Mouse (Mus musculus): Measurements from ENCODE around the gene Cpa2. TPM values are rescaled to one million over a fixed set of nuclear protein-coding genes. Genes with fewer than 3 reads are reported as not detected.
A peak's percentile ranks its signal among the peaks of the same experiment; 100 is the strongest.

The Cpa2 gene
- polyA plus RNA-seq, 1 experiment from 2014 or later: 5.8 TPM

DNA sequence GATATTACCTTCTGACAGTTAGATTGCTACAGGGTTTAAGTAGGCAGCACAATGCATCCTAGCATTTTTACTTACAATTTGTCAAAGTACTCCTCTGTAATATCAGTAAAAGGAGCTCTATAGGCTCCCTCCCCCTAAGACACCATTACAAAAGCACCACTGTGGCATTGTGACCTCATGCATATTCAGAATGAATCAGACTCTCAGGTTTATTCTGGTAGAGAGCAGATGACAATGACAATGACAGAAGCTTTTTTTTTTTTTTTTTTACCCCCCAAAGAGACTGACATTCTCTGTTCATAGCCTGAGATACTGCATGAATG lies 9.8 kb downstream of the Cpa2 start:
- ATAC-seq (ENCODE audit: low FRiP score, low read depth): peak; percentile 39
- H3K9ac ChIP-seq (replicated peaks): no peak overlapping the region
- H3K4me1 ChIP-seq: peaks cover 54% of the 10 kb centered on the region
- H3K36me3 ChIP-seq: no peaks in the 10 kb centered on the region
- H3K9me3 ChIP-seq: 0 out of 2 replicates have a peak, but pooled peaks cover 3% of the 10 kb centered on the region
- no peak overlapping the region for H3K4me2 ChIP-seq (replicated peaks)
- H3K27ac ChIP-seq (replicated peaks): peak overlapping the region; percentile 89
- no peaks in the 10 kb centered on the region for H3K27me3 ChIP-seq
- no peak overlapping the region for H3K4me3 ChIP-seq

DNA sequence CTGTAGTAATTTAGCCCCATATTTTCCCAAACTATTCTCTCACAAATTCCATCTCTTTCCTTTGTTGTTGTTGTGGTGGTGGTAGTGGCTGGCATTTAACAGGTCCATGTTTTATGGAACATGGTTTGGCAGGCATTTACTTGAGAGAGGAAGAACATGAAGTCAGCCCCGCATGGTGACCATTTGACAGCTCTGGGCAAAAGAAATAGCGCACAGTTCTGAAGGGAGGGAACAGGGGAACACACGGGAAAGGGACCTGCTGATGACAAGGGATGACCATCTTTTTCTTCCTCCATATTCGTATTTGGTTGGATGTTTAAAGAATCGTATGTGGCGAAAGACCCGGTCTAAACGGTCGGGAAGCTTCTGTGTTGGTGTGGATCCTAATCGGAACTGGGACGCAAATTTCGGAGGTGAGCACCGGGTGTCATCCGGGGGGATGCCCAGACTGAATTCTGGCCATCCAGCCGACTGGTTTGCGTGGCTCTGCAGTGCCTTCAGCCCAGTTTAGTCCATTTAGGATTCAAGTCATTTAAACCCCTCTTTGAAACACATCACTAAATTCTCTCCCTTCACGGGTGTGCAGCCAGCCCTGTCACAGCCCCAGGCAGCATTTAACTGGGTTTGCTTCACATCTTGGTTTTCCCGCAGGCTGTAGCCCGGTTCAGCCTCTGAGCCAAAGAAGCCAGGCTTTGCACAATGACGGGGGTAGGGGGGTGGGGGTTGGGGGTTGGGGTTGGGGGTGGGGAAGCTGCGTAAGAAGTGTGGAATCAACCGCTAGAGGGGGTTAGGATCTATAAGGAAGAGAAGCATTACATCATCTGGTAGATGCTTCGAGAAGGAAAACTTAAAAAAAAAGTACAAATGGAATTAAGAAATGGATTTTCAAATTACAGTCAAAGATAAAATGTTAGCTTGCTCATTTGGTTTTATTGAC lies 10.5 kb downstream of the Cpa2 start:
- H3K36me3 ChIP-seq: no peaks in the 10 kb centered on the region
- ATAC-seq (ENCODE audit: low FRiP score, low read depth): peak; percentile 65; the same call in 1 of the 2 replicates
- WGBS: 14% methylated on average over 23 of the region's 23 CpGs
- no peaks in the 10 kb centered on the region for H3K27me3 ChIP-seq
- H3K9ac ChIP-seq (replicated peaks): peak overlapping the region; percentile 44; the same call in 1 of the 2 replicates
- 0 out of 2 replicates have a peak, but pooled peaks cover 3% of the 10 kb centered on the region for H3K9me3 ChIP-seq
- peak overlapping the region; percentile 46 for H3K4me2 ChIP-seq (replicated peaks)
- H3K4me3 ChIP-seq: peak overlapping the region; percentile 16
- H3K4me1 ChIP-seq: peaks cover 47% of the 10 kb centered on the region
- peak overlapping the region; percentile 89 for H3K27ac ChIP-seq (replicated peaks)

DNA sequence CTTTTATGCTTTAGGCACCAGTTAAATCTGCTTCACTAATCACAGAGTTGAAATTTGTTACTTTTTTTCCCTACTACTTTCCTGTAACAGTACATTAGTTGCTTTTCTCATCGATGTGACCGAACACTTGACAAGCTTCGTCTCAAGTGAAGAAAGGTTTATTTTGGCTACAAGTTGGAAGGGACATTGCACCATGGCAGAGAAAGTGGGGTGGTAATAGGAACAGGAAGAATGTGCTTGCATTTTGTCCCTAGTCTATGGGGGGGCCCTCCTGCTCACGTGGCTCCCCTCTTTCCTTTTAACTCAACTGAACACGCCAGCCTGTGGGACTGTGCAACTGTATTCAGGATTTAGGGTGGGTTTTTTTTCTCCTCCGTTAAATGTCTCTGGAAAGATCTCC lies 11.2 kb downstream of the Cpa2 start:
- H3K4me2 ChIP-seq (replicated peaks): no peak overlapping the region
- H3K36me3 ChIP-seq: no peaks in the 10 kb centered on the region
- H3K9ac ChIP-seq (replicated peaks): no peak overlapping the region
- H3K27me3 ChIP-seq: no peaks in the 10 kb centered on the region
- 0 out of 2 replicates have a peak, but pooled peaks cover 3% of the 10 kb centered on the region for H3K9me3 ChIP-seq
- H3K4me1 ChIP-seq: peaks cover 41% of the 10 kb centered on the region
- 55% methylated on average over 6 of the region's 6 CpGs for WGBS
- H3K27ac ChIP-seq (replicated peaks): peak overlapping the region; percentile 89; the same call in 1 of the 2 replicates
- no peak for ATAC-seq (ENCODE audit: low FRiP score, low read depth)
- no peak overlapping the region for H3K4me3 ChIP-seq

DNA sequence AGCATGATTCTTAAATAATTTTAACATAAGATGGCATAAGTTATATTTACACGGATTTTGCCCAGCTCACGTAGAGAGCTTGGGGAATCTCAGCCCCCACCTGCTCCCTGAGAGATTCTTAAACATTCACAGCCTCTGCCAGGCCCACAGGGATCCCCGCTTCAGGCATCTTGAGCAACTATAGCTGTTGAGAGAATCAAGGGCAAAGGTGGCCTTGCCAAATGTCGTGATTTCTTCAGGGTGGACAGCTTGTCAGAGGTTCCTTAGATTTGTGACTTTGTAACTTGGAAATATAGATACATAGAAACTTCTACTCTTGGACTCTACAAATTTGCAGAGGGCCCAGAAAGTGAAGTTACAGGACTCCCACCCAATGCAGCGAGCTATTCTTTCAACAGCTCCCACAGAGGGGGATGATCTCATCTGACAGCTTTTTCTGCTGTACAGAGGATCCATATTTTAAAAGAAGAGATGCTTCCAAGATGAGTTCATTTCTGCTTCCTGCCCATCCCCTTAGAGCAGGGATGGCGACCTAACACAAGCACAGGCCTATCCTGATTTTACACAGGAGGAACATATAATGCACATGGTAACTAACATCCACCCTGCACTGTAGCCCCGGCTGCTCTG lies 12.1 kb downstream of the Cpa2 start:
- Histone ChIP-seq H3K4me3 (no peak overlapping the region), H3K27me3 (no peaks in the 10 kb centered on the region), H3K27ac (replicated peaks) (no peak overlapping the region; the same call in 1 of the 2 replicates), H3K9ac (replicated peaks) (no peak overlapping the region), H3K36me3 (no peaks in the 10 kb centered on the region), H3K4me2 (replicated peaks) (no peak overlapping the region), H3K4me1 (peaks cover 34% of the 10 kb centered on the region), H3K9me3 (0 out of 2 replicates have a peak, but pooled peaks cover 3% of the 10 kb centered on the region)
- no peak for ATAC-seq (ENCODE audit: low FRiP score, low read depth)
- WGBS: 73% methylated on average over 7 of the region's 7 CpGs

DNA sequence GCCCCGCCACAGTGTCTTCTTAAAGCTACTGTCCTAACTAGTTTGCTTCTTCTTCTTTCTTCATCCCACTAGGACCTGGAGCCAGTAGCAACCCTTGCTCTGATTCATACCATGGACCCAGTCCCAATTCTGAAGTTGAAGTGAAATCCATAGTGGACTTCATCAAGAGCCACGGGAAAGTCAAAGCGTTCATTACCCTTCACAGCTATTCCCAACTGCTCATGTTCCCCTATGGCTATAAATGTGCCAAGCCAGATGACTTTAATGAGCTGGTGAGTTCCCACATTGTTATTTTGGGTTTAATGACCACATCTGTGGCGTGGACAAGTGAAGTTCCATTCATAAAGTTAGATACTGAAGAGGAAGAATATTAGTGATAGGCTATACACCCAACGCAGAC lies 12.7 kb downstream of the Cpa2 start:
- no peak overlapping the region for H3K27ac ChIP-seq (replicated peaks)
- WGBS: 91% methylated on average over 5 of the region's 5 CpGs
- H3K4me3 ChIP-seq: no peak overlapping the region
- no peaks in the 10 kb centered on the region for H3K27me3 ChIP-seq
- no peaks in the 10 kb centered on the region for H3K36me3 ChIP-seq
- H3K4me1 ChIP-seq: peaks cover 29% of the 10 kb centered on the region
- no peak overlapping the region for H3K4me2 ChIP-seq (replicated peaks)
- no peak overlapping the region for H3K9ac ChIP-seq (replicated peaks)
- H3K9me3 ChIP-seq: 0 out of 2 replicates have a peak, but pooled peaks cover 3% of the 10 kb centered on the region
- no peak for ATAC-seq (ENCODE audit: low FRiP score, low read depth)

DNA sequence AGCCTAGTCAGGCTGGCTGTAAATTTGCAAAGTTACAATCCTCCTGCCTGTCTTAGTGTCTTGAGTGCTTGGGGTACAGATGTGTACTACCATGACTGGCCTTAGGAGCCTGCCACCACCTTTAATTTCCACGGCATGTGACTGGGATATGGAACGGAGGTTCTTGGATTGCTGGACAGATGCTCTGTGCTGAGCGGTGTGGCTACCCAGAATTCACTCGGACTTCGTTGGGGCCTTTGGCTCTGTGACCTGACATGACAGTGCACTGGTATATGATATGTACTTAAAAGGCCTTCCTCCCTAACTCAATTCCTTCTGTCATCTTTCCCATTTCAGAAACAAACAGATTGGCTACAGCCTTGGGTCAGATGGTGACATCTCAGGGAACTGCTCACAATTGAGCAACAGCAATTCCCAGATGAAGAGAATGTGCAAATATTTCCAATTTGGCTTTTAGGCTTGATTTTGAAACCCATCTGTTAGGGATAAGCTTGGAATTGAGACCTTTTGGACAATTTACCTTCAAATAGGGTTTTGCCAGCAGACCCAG lies 13.3 kb downstream of the Cpa2 start:
- Histone ChIP-seq H3K4me1 (peaks cover 23% of the 10 kb centered on the region), H3K4me3 (no peak overlapping the region), H3K4me2 (replicated peaks) (no peak overlapping the region), H3K9ac (replicated peaks) (no peak overlapping the region), H3K27ac (replicated peaks) (no peak overlapping the region), H3K36me3 (no peaks in the 10 kb centered on the region), H3K9me3 (0 out of 2 replicates have a peak, but pooled peaks cover 3% of the 10 kb centered on the region), H3K27me3 (no peaks in the 10 kb centered on the region)
- WGBS: 93% methylated on average over 5 of the region's 5 CpGs
- ATAC-seq (ENCODE audit: low FRiP score, low read depth): no peak

DNA sequence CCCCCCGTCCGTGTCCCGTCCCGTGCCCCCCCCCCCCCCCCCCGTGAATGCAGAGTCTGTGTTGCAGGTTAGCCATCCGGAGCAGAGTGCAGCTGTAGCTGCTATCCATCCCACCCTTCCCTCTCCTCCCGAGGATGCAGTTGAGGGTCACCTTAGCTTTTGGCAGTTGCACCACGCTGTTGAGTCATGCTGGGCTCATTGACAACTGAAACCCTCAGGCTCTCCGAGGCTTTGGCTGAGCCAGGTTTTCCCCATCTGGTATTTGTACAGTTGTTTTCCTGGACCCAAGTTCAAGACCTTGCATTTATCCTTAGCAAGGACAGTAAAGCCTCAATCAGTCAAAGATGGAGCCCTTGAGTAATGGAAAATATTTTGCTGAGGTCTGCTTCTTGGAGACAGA lies 14.7 kb downstream of the Cpa2 start:
- H3K27ac ChIP-seq (replicated peaks): no peak overlapping the region
- 27% methylated on average over 3 of the region's 9 CpGs for WGBS
- no peak overlapping the region for H3K4me3 ChIP-seq
- H3K9ac ChIP-seq (replicated peaks): no peak overlapping the region
- no peak overlapping the region for H3K4me2 ChIP-seq (replicated peaks)
- H3K27me3 ChIP-seq: no peaks in the 10 kb centered on the region
- H3K9me3 ChIP-seq: no peaks in the 10 kb centered on the region
- H3K36me3 ChIP-seq: no peaks in the 10 kb centered on the region
- H3K4me1 ChIP-seq: peaks cover 18% of the 10 kb centered on the region
- ATAC-seq (ENCODE audit: low FRiP score, low read depth): no peak

DNA sequence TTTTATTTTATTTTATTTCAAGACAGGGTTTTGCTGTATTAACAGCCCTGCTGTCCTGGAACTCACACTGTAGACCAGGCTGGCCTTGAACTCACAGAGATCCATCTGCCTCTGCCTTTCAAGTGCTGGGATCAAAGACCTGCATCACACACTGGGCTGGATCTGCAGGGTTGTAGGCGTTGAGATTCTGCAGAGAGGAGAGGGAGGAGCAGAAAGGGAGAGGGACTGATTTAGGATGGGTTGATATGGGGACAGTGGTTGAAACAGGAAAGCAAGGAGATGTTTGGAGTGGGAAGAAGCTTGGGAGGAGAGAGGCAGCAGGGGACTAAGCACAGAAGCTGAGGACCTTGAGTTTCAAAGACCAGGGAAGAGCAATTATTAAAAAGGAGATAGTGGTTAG lies 18.3 kb downstream of the Cpa2 start:
- no peaks in the 10 kb centered on the region for H3K36me3 ChIP-seq
- H3K27me3 ChIP-seq: no peaks in the 10 kb centered on the region
- no peaks in the 10 kb centered on the region for H3K9me3 ChIP-seq
- H3K4me3 ChIP-seq: no peak overlapping the region
- H3K4me2 ChIP-seq (replicated peaks): no peak overlapping the region
- no peak overlapping the region for H3K9ac ChIP-seq (replicated peaks)
- no peak for ATAC-seq (ENCODE audit: low FRiP score, low read depth)
- 52% methylated on average over 1 of the region's 1 CpGs for WGBS
- no peak overlapping the region for H3K27ac ChIP-seq (replicated peaks)
- H3K4me1 ChIP-seq: no peaks in the 10 kb centered on the region

DNA sequence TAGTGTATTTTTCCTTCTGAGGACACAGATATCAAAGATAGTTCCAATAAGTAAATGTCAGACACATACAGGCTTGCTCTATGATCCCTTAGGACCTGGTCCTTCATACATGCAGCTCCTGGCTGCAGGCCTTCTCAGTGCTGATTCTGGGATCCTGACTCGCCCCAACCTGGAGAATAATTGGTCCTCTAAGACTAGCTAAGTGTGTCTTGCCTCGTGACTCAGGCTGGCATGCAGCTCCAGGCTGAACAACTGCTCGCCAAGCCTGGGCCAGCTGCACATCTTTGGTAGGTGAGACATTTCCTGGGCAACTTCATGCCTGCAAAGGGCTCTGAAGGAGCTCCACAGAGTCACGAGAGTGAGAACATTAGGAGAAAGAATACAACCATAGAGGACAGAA lies 20.8 kb downstream of the Cpa2 start:
- no peak overlapping the region for H3K27ac ChIP-seq (replicated peaks)
- H3K27me3 ChIP-seq: no peaks in the 10 kb centered on the region
- no peaks in the 10 kb centered on the region for H3K36me3 ChIP-seq
- ATAC-seq (ENCODE audit: low FRiP score, low read depth): no peak
- no peaks in the 10 kb centered on the region for H3K9me3 ChIP-seq
- no peak overlapping the region for H3K4me3 ChIP-seq
- H3K4me2 ChIP-seq (replicated peaks): no peak overlapping the region
- H3K4me1 ChIP-seq: no peaks in the 10 kb centered on the region
- H3K9ac ChIP-seq (replicated peaks): no peak overlapping the region
- WGBS: 75% methylated on average over 4 of the region's 4 CpGs

DNA sequence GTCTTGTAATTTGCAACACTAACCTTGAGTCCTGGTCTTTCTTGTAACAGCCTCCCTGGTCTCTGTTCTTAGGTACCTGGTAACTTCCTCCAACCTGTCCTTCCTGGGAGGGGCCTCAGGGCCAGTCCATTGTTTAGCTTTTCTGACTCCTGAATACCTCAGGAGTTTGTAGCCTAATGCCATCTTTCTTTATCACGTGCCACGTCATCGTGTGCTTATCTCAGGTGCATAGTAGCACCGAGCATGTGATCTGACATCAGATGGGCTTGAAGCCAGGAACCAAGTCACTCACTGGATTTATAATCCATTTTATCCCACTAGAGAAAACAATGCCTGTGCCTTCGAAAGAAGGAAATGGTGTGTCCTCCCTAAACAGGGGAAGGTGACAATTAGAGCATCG lies 22.2 kb downstream of the Cpa2 start:
- Histone ChIP-seq H3K9ac (replicated peaks) (no peak overlapping the region), H3K4me2 (replicated peaks) (no peak overlapping the region), H3K36me3 (no peaks in the 10 kb centered on the region), H3K4me1 (no peaks in the 10 kb centered on the region), H3K27me3 (no peaks in the 10 kb centered on the region), H3K4me3 (no peak overlapping the region), H3K27ac (replicated peaks) (no peak overlapping the region), H3K9me3 (no peaks in the 10 kb centered on the region)
- WGBS: 91% methylated on average over 6 of the region's 6 CpGs
- ATAC-seq (ENCODE audit: low FRiP score, low read depth): no peak

DNA sequence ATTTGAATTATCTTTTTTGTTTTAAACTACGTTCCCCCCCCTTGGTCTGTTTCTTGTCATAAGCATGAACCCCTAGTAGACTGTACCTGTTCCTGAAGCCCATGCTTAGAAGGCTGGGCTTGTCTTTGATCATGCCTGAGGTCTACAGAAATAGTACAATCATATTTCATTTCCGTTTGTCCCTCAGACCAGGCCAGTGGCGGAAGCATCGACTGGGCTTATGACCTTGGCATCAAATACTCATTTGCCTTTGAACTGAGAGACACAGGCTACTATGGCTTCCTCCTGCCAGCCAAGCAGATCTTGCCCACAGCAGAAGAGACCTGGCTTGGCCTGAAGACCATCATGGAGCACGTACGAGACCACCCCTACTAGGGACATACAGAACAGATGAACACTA lies 22.7 kb downstream of the Cpa2 start:
- no peak for ATAC-seq (ENCODE audit: low FRiP score, low read depth)
- Histone ChIP-seq H3K9ac (replicated peaks) (no peak overlapping the region), H3K4me2 (replicated peaks) (no peak overlapping the region), H3K4me3 (no peak overlapping the region), H3K9me3 (no peaks in the 10 kb centered on the region), H3K4me1 (no peaks in the 10 kb centered on the region), H3K27ac (replicated peaks) (no peak overlapping the region), H3K27me3 (no peaks in the 10 kb centered on the region), H3K36me3 (no peaks in the 10 kb centered on the region)
- 96% methylated on average over 6 of the region's 6 CpGs for WGBS

DNA sequence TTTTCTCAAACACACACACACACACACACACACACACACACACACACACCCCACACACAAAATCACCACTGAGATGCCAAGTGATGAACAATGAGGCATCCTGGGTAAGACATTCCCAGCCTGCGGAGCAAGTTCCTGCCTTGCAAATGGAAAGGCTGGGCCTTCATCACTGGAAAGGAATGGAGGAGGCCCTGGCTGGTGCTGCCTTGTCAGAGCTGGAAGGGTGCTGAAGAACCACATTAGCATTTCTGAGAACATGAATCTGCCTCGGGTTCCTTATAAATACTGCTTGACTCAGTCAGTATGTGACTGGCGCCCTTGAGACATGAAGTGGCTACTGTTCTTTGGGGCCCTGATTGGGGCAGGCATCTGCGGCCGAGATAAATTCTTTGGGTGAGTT lies 26.7 kb downstream of the Cpa2 start, which contains the start of gene Cpa4:
Cpa4 (plus strand) TSS at position 301 of the 400 bp plus-strand sequence.
- 80% methylated on average over 5 of the region's 5 CpGs for WGBS

More for the DNA sequence above, 26.7 kb downstream of the Cpa2 start, which contains the start of gene Cpa4:
- no peak within 1 kb of the TSS for H3K27ac ChIP-seq (replicated peaks)
- peaks cover 8% of the 10 kb centered on the region for H3K4me1 ChIP-seq
- H3K9ac ChIP-seq (replicated peaks): no peak within 1 kb of the TSS
- H3K4me3 ChIP-seq: no peak within 1 kb of the TSS
- no peak for ATAC-seq (ENCODE audit: low FRiP score, low read depth)
- peaks cover 12% of the 10 kb centered on the region; the same call in 1 of the 2 replicates for H3K27me3 ChIP-seq
- H3K4me2 ChIP-seq (replicated peaks): no peak within 1 kb of the TSS
- no peaks in the 10 kb centered on the region for H3K9me3 ChIP-seq
- H3K36me3 ChIP-seq: no peaks in the 10 kb centered on the region
